Mouse (Mus musculus) hindbrain, embryonic 13.5 days (tissue): Measurements from ENCODE around the gene Gpr182. TPM values are rescaled to one million over a fixed set of nuclear protein-coding genes. Genes with fewer than 3 reads are reported as not detected.
"Not testable (repeated sequence)": the region's sequence is repeated elsewhere in the genome, so short reads cannot be mapped to it uniquely, and the experiment has no call there.

Experiments
- ATAC-seq: fragments of 200-750 bp; cut with Nextera tagmentation; 2 replicates; pipeline ENCODE4 v1.8.0; 2017; ENCODE audit warnings: moderate TSS enrichment; ENCODE audit not compliant: low FRiP score
- H3K27ac ChIP-seq: fragments of 300-500 bp; sonication (generic); 2 replicates; pipeline ENCODE4 v1.5.1; 2015; ENCODE audit warnings: inconsistent platforms, mild to moderate bottlenecking, moderate library complexity
- H3K27me3 ChIP-seq: fragments of 300-500 bp; sonication (generic); 2 replicates; pipeline ENCODE4 v1.6.1; 2015; ENCODE audit warnings: mild to moderate bottlenecking, inconsistent platforms
- H3K36me3 ChIP-seq: fragments of 300-500 bp; sonication (generic); 2 replicates; pipeline ENCODE4 v1.6.1; 2015; ENCODE audit warnings: mild to moderate bottlenecking, inconsistent platforms
- H3K4me1 ChIP-seq: fragments of 300-500 bp; sonication (generic); replicated peaks from 2 replicates; pipeline ENCODE4 v1.6.1; 2015; ENCODE audit warnings: inconsistent platforms
- H3K4me2 ChIP-seq: fragments of 300-500 bp; sonication (generic); 2 replicates; pipeline ENCODE4 v1.6.1; 2015; ENCODE audit warnings: inconsistent platforms, mild to moderate bottlenecking, moderate library complexity
- H3K4me3 ChIP-seq: fragments of 300-500 bp; sonication (generic); 2 replicates; pipeline ENCODE4 v1.5.1; 2015; ENCODE audit warnings: mild to moderate bottlenecking, inconsistent platforms
- H3K9ac ChIP-seq: fragments of 300-500 bp; sonication (generic); 2 replicates; pipeline ENCODE4 v1.6.1; 2015; ENCODE audit warnings: mild to moderate bottlenecking, inconsistent platforms
- H3K9me3 ChIP-seq: fragments of 300-500 bp; sonication (generic); 2 replicates; pipeline ENCODE4 v1.6.1; 2016; ENCODE audit warnings: inconsistent platforms
- WGBS: fragments of 180-500 bp; shearing (Covaris S2); methylation state at CpG from one replicate; pipeline ENCODE4 v1.1.7; 2015; 5-methylcytosine and 5-hydroxymethylcytosine counted together
- polyA plus RNA-seq: library from polyadenylated mRNA; unstranded; fragments of >200 nt; fragmentation: Nextera tagmentation; extraction: Ambion mirVana; gene quantifications from 2 replicates; pipeline ENCODE4 v1.2.1, GENCODE M21; 2015

Gpr182 gene
- polyA plus RNA-seq: 0.81 and 0.83 TPM in 2 replicates

DNA sequence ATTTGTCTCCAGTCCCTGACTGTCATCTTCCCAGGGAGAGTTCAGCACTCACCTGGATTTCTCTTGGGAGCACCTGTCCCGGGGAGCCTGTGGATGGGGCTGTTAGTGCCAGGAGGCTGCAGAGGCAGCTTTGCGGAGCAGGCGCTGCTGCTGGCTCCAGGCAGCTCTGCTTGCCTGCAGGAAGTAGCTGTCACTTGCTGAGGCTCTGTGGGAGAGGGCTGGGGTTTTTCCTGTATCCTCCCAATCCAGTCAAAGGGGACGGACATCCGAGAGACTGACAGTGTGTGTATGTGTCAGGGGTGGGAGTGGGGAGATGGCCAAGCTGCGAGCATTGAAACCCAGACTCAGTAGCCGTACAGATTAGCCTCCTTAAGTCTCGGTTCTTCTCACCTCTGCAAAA lies at the start of gene Gpr182:
Gene Gpr182 (minus strand): TSS at position 185 of the 400 bp plus-strand sequence.
- ATAC-seq: no peak
- Histone ChIP-seq H3K4me3 (no peak within 1 kb of the TSS), H3K9ac (no peak within 1 kb of the TSS)

DNA sequence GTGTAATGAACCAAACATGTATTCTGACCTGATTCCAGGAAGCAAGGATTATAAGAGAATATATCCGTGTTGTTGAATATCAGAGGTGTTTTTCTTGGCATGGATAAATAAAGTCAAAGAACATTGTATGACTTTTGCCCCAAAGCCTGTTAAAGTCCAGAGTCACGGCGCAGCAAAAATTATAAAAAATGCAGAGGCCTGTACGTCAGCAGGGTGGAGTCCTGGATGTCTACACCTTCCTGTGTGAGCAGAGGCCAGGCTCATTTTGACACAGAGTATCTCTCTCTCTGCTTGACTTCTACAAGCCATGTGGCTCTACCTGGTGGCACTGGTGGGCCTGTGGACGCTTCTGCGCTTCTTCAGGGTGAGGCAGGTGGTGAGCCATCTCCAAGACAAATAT lies 49.4 kb upstream of the Gpr182 start, which contains the start of gene Rdh16:
Gene Rdh16 (plus strand): TSS at position 262 of the 400 bp plus-strand sequence.
- Histone ChIP-seq H3K4me3 (no peak within 1 kb of the TSS), H3K27ac (no peak within 1 kb of the TSS), H3K36me3 (no peaks in the 10 kb centered on the region), H3K27me3 (no peaks in the 10 kb centered on the region), H3K4me1 (no peaks in the 10 kb centered on the region), H3K9ac (no peak within 1 kb of the TSS), H3K9me3 (peaks cover 5% of the 10 kb centered on the region), H3K4me2 (no peak within 1 kb of the TSS)
- no peak for ATAC-seq
- WGBS: 91% methylated on average over 6 of the region's 6 CpGs

More for the DNA sequence above, at the start of gene Gpr182:
- Histone ChIP-seq H3K27me3 (no peaks in the 10 kb centered on the region), H3K27ac (no peak within 1 kb of the TSS), H3K4me1 (peaks cover 16% of the 10 kb centered on the region), H3K4me2 (peak within 1 kb of the TSS; percentile 47), H3K36me3 (peaks cover 17% of the 10 kb centered on the region), H3K9me3 (no peaks in the 10 kb centered on the region)
- 59% methylated on average over 8 of the region's 8 CpGs for WGBS

- no peak overlapping the region for H3K27ac ChIP-seq
- no peaks in the 10 kb centered on the region for H3K27me3 ChIP-seq
- no peak overlapping the region for H3K4me3 ChIP-seq
- no peak overlapping the region for H3K9ac ChIP-seq
- H3K4me2 ChIP-seq: no peak overlapping the region
- no peaks in the 10 kb centered on the region for H3K4me1 ChIP-seq
- H3K9me3 ChIP-seq: peaks cover 5% of the 10 kb centered on the region
- WGBS: 86% methylated on average over 1 of the region's 1 CpGs
- ATAC-seq: no peak
- H3K36me3 ChIP-seq: no peaks in the 10 kb centered on the region
These were observed 47.8 kb upstream of the Gpr182 start for GRCm38 (mm10) chr10:127799295-127799694.

DNA sequence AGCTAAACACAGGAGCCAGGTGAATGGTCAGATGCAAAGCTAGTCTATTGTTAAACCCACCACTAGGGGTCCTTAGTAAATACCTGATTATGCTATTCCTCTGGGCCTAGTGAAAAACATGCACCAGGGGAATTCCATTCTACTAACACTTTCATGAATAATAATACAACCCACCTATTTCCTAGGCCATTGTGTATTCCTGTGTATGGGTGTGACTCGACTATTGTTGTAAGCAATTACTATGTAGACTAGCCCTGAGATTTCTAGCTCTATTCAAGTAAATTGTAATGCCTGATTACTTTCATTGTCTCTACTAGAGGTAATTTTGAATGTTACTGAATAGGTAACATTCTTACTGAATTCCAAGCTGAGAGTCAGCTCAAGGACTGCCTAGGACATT lies 33.9 kb upstream of the Gpr182 start:
- H3K27ac ChIP-seq, H3K36me3 ChIP-seq, H3K9ac ChIP-seq, H3K9me3 ChIP-seq, H3K4me2 ChIP-seq, H3K27me3 ChIP-seq, H3K4me3 ChIP-seq, H3K4me1 ChIP-seq, ATAC-seq: not testable (repeated sequence)
- WGBS: 76% methylated on average over 1 of the region's 1 CpGs

GRCm38 (mm10) chr10:127782321-127782720 lies 30.8 kb upstream of the Gpr182 start:
- not testable (repeated sequence) for ATAC-seq, H3K9me3 ChIP-seq, H3K36me3 ChIP-seq, H3K27ac ChIP-seq, H3K9ac ChIP-seq, H3K27me3 ChIP-seq, H3K4me1 ChIP-seq, H3K4me3 ChIP-seq, H3K4me2 ChIP-seq
- WGBS: 94% methylated on average over 17 of the region's 17 CpGs

DNA sequence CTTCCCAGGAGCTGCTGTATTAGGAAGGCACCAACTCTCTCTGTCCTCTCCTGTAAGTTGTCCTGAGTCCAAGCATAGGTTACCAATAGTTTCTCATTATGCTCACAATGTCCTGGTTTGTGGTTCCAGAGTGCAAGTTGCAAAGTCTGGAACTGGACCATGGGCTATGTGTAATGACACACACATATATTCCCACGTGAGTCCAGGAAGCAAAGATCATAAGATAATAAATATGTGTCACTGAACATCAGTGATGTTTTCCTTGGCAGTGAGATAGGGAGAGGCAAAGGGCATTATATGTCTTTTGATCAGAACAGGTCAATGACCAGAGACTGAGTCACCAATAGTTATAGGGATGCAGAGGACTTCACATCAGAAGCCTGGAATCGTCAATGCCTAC lies 24.5 kb upstream of the Gpr182 start, which contains the start of gene Rdh9:
Gene Rdh9 (plus strand): TSS at position 376 of the 400 bp plus-strand sequence.
- no peak for ATAC-seq
- Histone ChIP-seq H3K36me3 (no peaks in the 10 kb centered on the region), H3K9ac (no peak within 1 kb of the TSS), H3K9me3 (no peaks in the 10 kb centered on the region), H3K27me3 (no peaks in the 10 kb centered on the region), H3K27ac (no peak within 1 kb of the TSS), H3K4me2 (no peak within 1 kb of the TSS), H3K4me1 (no peaks in the 10 kb centered on the region), H3K4me3 (no peak within 1 kb of the TSS)
- 93% methylated on average over 2 of the region's 2 CpGs for WGBS

GRCm38 (mm10) chr10:127766564-127766963 lies 15.0 kb upstream of the Gpr182 start:
- no peak overlapping the region for H3K4me3 ChIP-seq
- no peak overlapping the region for H3K27ac ChIP-seq
- no peaks in the 10 kb centered on the region for H3K27me3 ChIP-seq
- ATAC-seq: no peak
- H3K4me1 ChIP-seq: no peaks in the 10 kb centered on the region
- no peaks in the 10 kb centered on the region for H3K36me3 ChIP-seq
- H3K9ac ChIP-seq: no peak overlapping the region
- WGBS: 91% methylated on average over 1 of the region's 1 CpGs
- H3K9me3 ChIP-seq: no peaks in the 10 kb centered on the region
- H3K4me2 ChIP-seq: no peak overlapping the region

- WGBS: 69% methylated on average over 12 of the region's 12 CpGs
These were observed 12.6 kb upstream of the Gpr182 start for GRCm38 (mm10) chr10:127763914-127764680.

GRCm38 (mm10) chr10:127762926-127763325 lies 11.4 kb upstream of the Gpr182 start:
- not testable (repeated sequence) for H3K4me2 ChIP-seq, H3K9me3 ChIP-seq, H3K36me3 ChIP-seq, H3K4me3 ChIP-seq, H3K27me3 ChIP-seq, ATAC-seq, H3K27ac ChIP-seq, H3K4me1 ChIP-seq, H3K9ac ChIP-seq
- 92% methylated on average over 10 of the region's 10 CpGs for WGBS

More at GRCm38 (mm10) chr10:127763914-127764680, 12.6 kb upstream of the Gpr182 start:
- Histone ChIP-seq H3K9me3 (no peaks in the 10 kb centered on the region), H3K27me3 (no peaks in the 10 kb centered on the region), H3K27ac (no peak overlapping the region), H3K36me3 (no peaks in the 10 kb centered on the region), H3K4me1 (no peaks in the 10 kb centered on the region), H3K4me2 (no peak overlapping the region), H3K9ac (no peak overlapping the region), H3K4me3 (no peak overlapping the region)
- no peak for ATAC-seq

- no peaks in the 10 kb centered on the region for H3K27me3 ChIP-seq
- H3K4me1 ChIP-seq: no peaks in the 10 kb centered on the region
- H3K36me3 ChIP-seq: no peaks in the 10 kb centered on the region
- 82% methylated on average over 9 of the region's 9 CpGs for WGBS
- no peak within 1 kb of the TSS for H3K4me2 ChIP-seq
- no peaks in the 10 kb centered on the region for H3K9me3 ChIP-seq
- H3K4me3 ChIP-seq: no peak within 1 kb of the TSS
- H3K27ac ChIP-seq: no peak within 1 kb of the TSS
- no peak for ATAC-seq
- H3K9ac ChIP-seq: no peak within 1 kb of the TSS
These were observed 7.9 kb upstream of the Gpr182 start, which contains the start of the genes Rdh1 and Rdh16f1 for GRCm38 (mm10) chr10:127759181-127760110. Gene Rdh1, plus strand, starts transcription at chr10:127759721. Gene Rdh16f1, plus strand, starts transcription at chr10:127759787.

- Histone ChIP-seq H3K4me3 (no peak overlapping the region), H3K36me3 (no peaks in the 10 kb centered on the region), H3K4me1 (no peaks in the 10 kb centered on the region), H3K27me3 (no peaks in the 10 kb centered on the region), H3K27ac (no peak overlapping the region), H3K9ac (no peak overlapping the region), H3K4me2 (peak overlapping the region; percentile 32), H3K9me3 (no peaks in the 10 kb centered on the region)
- no peak for ATAC-seq
- 55% methylated on average over 18 of the region's 18 CpGs for WGBS
These were observed 4.4 kb upstream of the Gpr182 start for GRCm38 (mm10) chr10:127755770-127756468.

GRCm38 (mm10) chr10:127755246-127755645 lies 3.7 kb upstream of the Gpr182 start:
- no peaks in the 10 kb centered on the region for H3K9me3 ChIP-seq
- ATAC-seq: no peak
- no peaks in the 10 kb centered on the region for H3K36me3 ChIP-seq
- H3K4me2 ChIP-seq: no peak overlapping the region
- H3K9ac ChIP-seq: no peak overlapping the region
- WGBS: 89% methylated on average over 3 of the region's 3 CpGs
- no peaks in the 10 kb centered on the region; the same call in 1 of the 2 replicates for H3K4me1 ChIP-seq
- no peak overlapping the region for H3K4me3 ChIP-seq
- no peaks in the 10 kb centered on the region for H3K27me3 ChIP-seq
- no peak overlapping the region for H3K27ac ChIP-seq
